Mouse (Mus musculus): ENCODE measurements at regions not wholly inside any gene's neighbourhood (a gene's known extent, or its start where the extent isn't known, plus 50 kb on each side); places are given as distances from the start of the nearest gene placed in this dataset.

DNA sequence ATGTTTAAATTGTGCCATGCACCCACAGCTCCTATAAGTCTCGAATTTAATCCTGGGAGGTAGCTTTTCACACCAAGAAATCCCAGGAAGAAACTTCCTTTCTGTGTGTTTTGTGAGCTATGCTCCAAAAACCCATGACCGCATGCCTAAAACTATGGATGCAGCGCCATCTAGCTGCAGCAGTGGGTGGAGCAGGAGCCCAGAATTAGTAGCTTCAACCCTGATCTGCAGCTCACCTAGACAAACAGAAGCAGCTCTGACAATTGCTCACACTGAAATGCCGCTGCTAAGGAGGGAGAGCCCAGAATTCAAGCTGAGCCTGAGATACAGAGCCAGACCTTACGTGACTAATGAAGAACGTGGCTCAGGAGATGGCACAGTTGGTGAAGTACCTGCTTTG lies 101.2 kb upstream of the Nckap5 start:
- TF ChIP-seq CTCF (conservative IDR thresholded peaks at IDR 0.05; ENCODE audit: low read length) (peak; percentile 70), POU5F1 (IDR thresholded peaks at IDR 0.05; ENCODE audit: borderline replicate concordance, low read length) (no peak)
